Mouse (Mus musculus) lung, postnatal 0 days (tissue): ENCODE results near the gene Rpl23.

Experiments
- CTCF ChIP-seq: IDR thresholded peaks from 2 replicates; pipeline ENCODE4 v1.5.1; 2016; ENCODE audit warnings: antibody characterized with exemption, mild to moderate bottlenecking
- EP300 ChIP-seq: IDR thresholded peaks from 2 replicates; pipeline ENCODE4 v1.6.1; 2016; ENCODE audit warnings: antibody characterized with exemption, mild to moderate bottlenecking, control low read depth

GRCm38 (mm10) chr11:97758125-97758524 lies 24.1 kb downstream of the Rpl23 start:
- TF ChIP-seq CTCF = no peak
- no peak for TF ChIP-seq EP300
